Mouse (Mus musculus) lung, adult 2 months (tissue): Measurements from ENCODE around the gene Dsp. TPM values are rescaled to one million over a fixed set of nuclear protein-coding genes. Genes with fewer than 3 reads are reported as not detected.

Source experiments
- DNase-seq: peaks from one replicate; pipeline ENCODE4 v3.0.0; 2022
- H3K4me1 ChIP-seq: fragments of 200-500 bp; 2 replicates; pipeline ENCODE4 v1.6.1; 2011; ENCODE audit warnings: low read length; ENCODE audit not compliant: control insufficient read depth, insufficient read depth
- H3K4me3 ChIP-seq: fragments of 200-500 bp; replicated peaks from 2 replicates; pipeline ENCODE3; 2011; ENCODE audit warnings: low read depth, mild to moderate bottlenecking, control low read depth, low read length; ENCODE audit errors: extremely low read depth
- CTCF ChIP-seq: fragments of 200-500 bp; IDR thresholded peaks from 2 replicates; pipeline ENCODE4 v1.5.1; 2011; ENCODE audit warnings: mild to moderate bottlenecking, low read length, control low read depth; ENCODE audit not compliant: insufficient read depth
- POLR2A ChIP-seq: fragments of 200-500 bp; IDR thresholded peaks from 2 replicates; pipeline ENCODE4 v1.6.1; 2011; ENCODE audit warnings: low read depth, mild to moderate bottlenecking, control low read depth, low read length, borderline replicate concordance; ENCODE audit errors: extremely low read depth
- WGBS: fragments of 180-500 bp; shearing (Covaris S2); methylation state at CpG from one replicate; pipeline ENCODE4 v1.1.7; 2018; 5-methylcytosine and 5-hydroxymethylcytosine counted together
- polyA plus RNA-seq: library from polyadenylated mRNA; depleted of rRNA; stranded (reverse); fragments of >200 nt; gene quantifications from 2 replicates; pipeline ENCODE4 v1.2.3, GENCODE M21; 2012; rRNA removed

Dsp gene
- polyA plus RNA-seq, 1 experiment = 19.0 TPM

- no peak for TF ChIP-seq CTCF
- TF ChIP-seq POLR2A = no peak
- WGBS = 72% methylated on average over 9 of the region's 9 CpGs
- Histone ChIP-seq H3K4me3 (no peak overlapping the region), H3K4me1 (no peaks in the 10 kb centered on the region)
- no peak for DNase-seq
Observed at GRCm38 (mm10) chr13:38230177-38230821, 79.2 kb downstream of the Dsp start.

- no peak for DNase-seq
Observed at GRCm38 (mm10) chr13:38232411-38232810, 81.3 kb downstream of the Dsp start.

GRCm38 (mm10) chr13:38232856-38233625 lies 81.9 kb downstream of the Dsp start:
- H3K4me3 ChIP-seq = no peak overlapping the region
- WGBS = 53% methylated on average over 3 of the region's 3 CpGs
- DNase-seq = no peak
- no peaks in the 10 kb centered on the region for H3K4me1 ChIP-seq
- TF ChIP-seq CTCF (no peak), POLR2A (no peak)

More at GRCm38 (mm10) chr13:38232411-38232810, 81.3 kb downstream of the Dsp start:
- TF ChIP-seq CTCF (no peak), POLR2A (no peak)
- Histone ChIP-seq H3K4me1 (no peaks in the 10 kb centered on the region), H3K4me3 (no peak overlapping the region)
- 81% methylated on average over 4 of the region's 4 CpGs for WGBS

DNA sequence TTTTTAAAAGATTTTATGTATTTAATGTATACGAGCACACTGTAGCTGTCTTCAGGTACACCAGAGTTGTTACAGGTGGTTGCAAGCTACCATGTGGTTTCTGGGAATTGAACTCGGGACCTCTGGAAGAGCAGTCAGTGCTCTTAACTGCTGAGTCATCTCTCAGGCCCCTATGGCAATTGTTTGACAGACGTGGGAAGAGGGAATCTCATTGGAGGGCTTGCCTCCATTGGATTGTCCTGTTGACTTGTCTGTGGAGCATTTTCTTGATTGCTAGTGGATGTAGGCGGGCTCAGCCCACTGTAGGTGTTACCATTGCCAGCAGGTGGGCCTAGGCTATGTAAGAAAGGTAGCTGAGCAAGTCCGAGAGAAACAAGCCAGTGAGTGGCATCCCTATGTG lies 83.6 kb downstream of the Dsp start:
- Histone ChIP-seq H3K4me1 (no peaks in the 10 kb centered on the region), H3K4me3 (no peak overlapping the region)
- WGBS = 78% methylated on average over 5 of the region's 5 CpGs
- TF ChIP-seq CTCF = no peak
- TF ChIP-seq POLR2A = no peak
- DNase-seq = no peak

DNA sequence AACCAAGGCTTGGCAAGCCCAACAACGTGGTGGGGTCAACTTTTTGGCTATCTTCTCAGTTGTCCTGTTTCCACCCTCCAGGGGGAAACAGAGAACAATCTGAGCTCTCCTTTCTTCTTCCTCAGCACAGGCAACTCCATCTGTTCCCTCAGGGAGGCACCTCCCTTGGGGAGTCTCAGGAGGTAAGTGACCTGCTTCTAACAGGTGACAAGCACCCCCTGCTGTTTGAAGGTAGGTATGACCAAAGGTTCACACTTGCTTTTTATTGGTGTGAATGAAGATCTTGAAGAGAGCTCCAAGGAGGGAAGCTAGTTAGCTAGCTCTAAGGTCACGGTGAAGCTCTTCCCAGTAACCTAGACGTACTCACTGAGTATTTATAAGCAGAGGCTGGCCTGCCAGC lies 84.3 kb downstream of the Dsp start:
- TF ChIP-seq CTCF = no peak
- TF ChIP-seq POLR2A = no peak
- DNase-seq = no peak
- WGBS = 66% methylated on average over 3 of the region's 3 CpGs
- Histone ChIP-seq H3K4me1 (no peaks in the 10 kb centered on the region), H3K4me3 (no peak overlapping the region)

DNA sequence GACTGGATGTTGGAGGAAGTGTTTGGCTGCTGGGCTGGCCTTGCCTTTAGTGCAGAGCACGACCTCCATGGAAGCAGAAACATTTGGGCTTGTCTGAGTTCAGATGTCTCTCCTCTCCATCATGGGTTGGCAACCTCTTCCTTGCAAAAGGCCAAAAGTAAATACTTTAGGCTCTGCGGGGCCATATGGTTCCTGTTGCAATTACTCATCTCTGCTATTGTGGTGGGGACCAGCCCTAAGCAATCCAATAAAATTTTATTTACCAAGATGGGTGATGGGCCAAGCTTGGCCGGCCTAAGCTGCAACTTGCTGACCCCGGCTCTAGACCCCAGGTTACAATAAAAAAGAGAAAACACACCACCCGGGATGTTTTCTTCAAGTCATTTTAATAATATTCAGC lies 97.1 kb downstream of the Dsp start:
- WGBS = 54% methylated on average over 5 of the region's 5 CpGs
- Histone ChIP-seq H3K4me1 (no peaks in the 10 kb centered on the region), H3K4me3 (no peak overlapping the region)
- TF ChIP-seq CTCF (no peak), POLR2A (no peak)
- DNase-seq = no peak

Other genes with a start within 250 kb of the Dsp start
- 7.7 and 13.8 TPM in 2 replicates for gene Ssr1, start 157.1 kb upstream of the Dsp start, polyA plus RNA-seq
- gene Riok1, start 114.3 kb upstream of the Dsp start, polyA plus RNA-seq = 15.5 and 16.7 TPM in 2 replicates
- 0.05 and 0.33 TPM in 2 replicates for gene Cage1, start 114.2 kb upstream of the Dsp start, polyA plus RNA-seq
- gene Snrnp48, start 53.6 kb downstream of the Dsp start, polyA plus RNA-seq = 31.6 and 31.7 TPM in 2 replicates
- gene Bmp6, start 193.8 kb downstream of the Dsp start, polyA plus RNA-seq = 193 and 202 TPM in 2 replicates